Mouse (Mus musculus) hindbrain, embryonic 16.5 days (tissue): ENCODE measurements around the gene Rdh9. TPM values are rescaled to one million over a fixed set of nuclear protein-coding genes. Genes with fewer than 3 reads are reported as not detected.
"Not testable (repeated sequence)": the region's sequence is repeated elsewhere in the genome, so short reads cannot be mapped to it uniquely, and the experiment has no call there.

Experiments used
- ATAC-seq: fragments of 200-750 bp; cut with Nextera tagmentation; 2 replicates; pipeline ENCODE4 v1.8.0; 2017; ENCODE audit warnings: moderate TSS enrichment, moderate library complexity
- H3K27ac ChIP-seq: fragments of 300-500 bp; sonication (generic); 2 replicates; pipeline ENCODE4 v1.5.1; 2014; ENCODE audit warnings: low read depth, mild to moderate bottlenecking, control low read depth, low read length, moderate library complexity
- H3K27me3 ChIP-seq: fragments of 300-500 bp; sonication (generic); replicated peaks from 2 replicates; pipeline ENCODE4 v1.6.1; 2014; ENCODE audit warnings: low read length; ENCODE audit not compliant: control insufficient read depth, insufficient read depth
- H3K36me3 ChIP-seq: fragments of 300-500 bp; sonication (generic); 2 replicates; pipeline ENCODE4 v1.6.1; 2014; ENCODE audit warnings: mild to moderate bottlenecking, low read length, moderate library complexity, mixed read lengths; ENCODE audit not compliant: control insufficient read depth, insufficient read depth
- H3K4me1 ChIP-seq: fragments of 300-500 bp; sonication (generic); 2 replicates; pipeline ENCODE4 v1.6.1; 2014; ENCODE audit warnings: low read depth, low read length; ENCODE audit not compliant: control insufficient read depth, insufficient read depth
- H3K4me2 ChIP-seq: fragments of 300-500 bp; sonication (generic); 2 replicates; pipeline ENCODE4 v1.6.1; 2014; ENCODE audit warnings: mild to moderate bottlenecking, low read length, control low read depth, moderate library complexity
- H3K4me3 ChIP-seq: fragments of 300-500 bp; sonication (generic); 2 replicates; pipeline ENCODE4 v1.5.1; 2014; ENCODE audit warnings: mild to moderate bottlenecking, low read length, control low read depth, moderate library complexity
- H3K9ac ChIP-seq: fragments of 300-500 bp; sonication (generic); 2 replicates; pipeline ENCODE4 v1.6.1; 2014; ENCODE audit warnings: low read depth, mild to moderate bottlenecking, control low read depth, low read length, moderate library complexity
- H3K9me3 ChIP-seq: fragments of 300-500 bp; sonication (generic); 2 replicates; pipeline ENCODE4 v1.6.1; 2014; ENCODE audit warnings: mild to moderate bottlenecking, low read length, moderate library complexity; ENCODE audit not compliant: control insufficient read depth
- WGBS: fragments of 180-500 bp; shearing (Covaris S2); extraction: QIAGEN DNeasy Blood & Tissue Kit; methylation state at CpG from one replicate; pipeline ENCODE4 v1.1.7; 2014; 5-methylcytosine and 5-hydroxymethylcytosine counted together
- polyA plus RNA-seq: library from polyadenylated mRNA; unstranded; fragments of >200 nt; fragmentation: Nextera tagmentation; extraction: Ambion mirVana; gene quantifications from 2 replicates; pipeline ENCODE4 v1.2.1, GENCODE M21; 2015

Gene Rdh9
- polyA plus RNA-seq, 1 experiment from 2014 or later = 0.20 TPM

- Histone ChIP-seq H3K27ac (no peak overlapping the region), H3K4me1 (no peaks in the 10 kb centered on the region), H3K36me3 (no peaks in the 10 kb centered on the region), H3K4me3 (no peak overlapping the region), H3K9me3 (peaks cover 3% of the 10 kb centered on the region), H3K27me3 (no peaks in the 10 kb centered on the region), H3K4me2 (no peak overlapping the region), H3K9ac (no peak overlapping the region)
- no peak for ATAC-seq
- WGBS = 83% methylated on average over 6 of the region's 6 CpGs
These were observed 49.2 kb downstream of the Rdh9 start for GRCm38 (mm10) chr10:127825386-127825785.

GRCm38 (mm10) chr10:127829121-127829520 lies 52.9 kb downstream of the Rdh9 start:
- Histone ChIP-seq H3K27ac (no peak overlapping the region), H3K4me2 (no peak overlapping the region), H3K4me1 (no peaks in the 10 kb centered on the region), H3K9ac (no peak overlapping the region), H3K36me3 (no peaks in the 10 kb centered on the region), H3K4me3 (no peak overlapping the region), H3K9me3 (no peaks in the 10 kb centered on the region), H3K27me3 (no peaks in the 10 kb centered on the region)
- WGBS = 80% methylated on average over 3 of the region's 3 CpGs
- no peak for ATAC-seq

- H3K27me3 ChIP-seq, H3K27ac ChIP-seq, H3K36me3 ChIP-seq, H3K4me2 ChIP-seq, ATAC-seq, H3K4me1 ChIP-seq, H3K9me3 ChIP-seq, H3K4me3 ChIP-seq, H3K9ac ChIP-seq: not testable (repeated sequence)
- 94% methylated on average over 1 of the region's 1 CpGs for WGBS
These were observed 58.0 kb downstream of the Rdh9 start for GRCm38 (mm10) chr10:127834186-127834585.

GRCm38 (mm10) chr10:127835292-127835691 lies 59.1 kb downstream of the Rdh9 start:
- H3K4me3 ChIP-seq = no peak overlapping the region
- WGBS = 82% methylated on average over 5 of the region's 5 CpGs
- ATAC-seq = no peak
- no peak overlapping the region for H3K9ac ChIP-seq
- no peaks in the 10 kb centered on the region for H3K9me3 ChIP-seq
- H3K27ac ChIP-seq = no peak overlapping the region
- H3K27me3 ChIP-seq = no peaks in the 10 kb centered on the region
- H3K4me2 ChIP-seq = no peak overlapping the region
- H3K36me3 ChIP-seq = no peaks in the 10 kb centered on the region
- H3K4me1 ChIP-seq = no peaks in the 10 kb centered on the region

- WGBS = 96% methylated on average over 5 of the region's 5 CpGs
- H3K9ac ChIP-seq, H3K9me3 ChIP-seq, H3K4me3 ChIP-seq, ATAC-seq, H3K27me3 ChIP-seq, H3K27ac ChIP-seq, H3K36me3 ChIP-seq, H3K4me1 ChIP-seq, H3K4me2 ChIP-seq: not testable (repeated sequence)
These were observed 61.6 kb downstream of the Rdh9 start for GRCm38 (mm10) chr10:127837793-127838192.

GRCm38 (mm10) chr10:127838539-127838938 lies 62.4 kb downstream of the Rdh9 start:
- Histone ChIP-seq H3K27ac (no peak overlapping the region), H3K9me3 (no peaks in the 10 kb centered on the region), H3K9ac (no peak overlapping the region), H3K4me2 (no peak overlapping the region), H3K27me3 (no peaks in the 10 kb centered on the region), H3K4me1 (no peaks in the 10 kb centered on the region), H3K36me3 (no peaks in the 10 kb centered on the region), H3K4me3 (no peak overlapping the region)
- 92% methylated on average over 2 of the region's 2 CpGs for WGBS
- no peak for ATAC-seq

- Histone ChIP-seq H3K4me3 (no peak overlapping the region), H3K36me3 (no peaks in the 10 kb centered on the region), H3K4me1 (no peaks in the 10 kb centered on the region), H3K4me2 (no peak overlapping the region), H3K27ac (no peak overlapping the region), H3K27me3 (no peaks in the 10 kb centered on the region), H3K9ac (no peak overlapping the region), H3K9me3 (no peaks in the 10 kb centered on the region)
- WGBS = 78% methylated on average over 2 of the region's 2 CpGs
- no peak for ATAC-seq
These were observed 64.6 kb downstream of the Rdh9 start for GRCm38 (mm10) chr10:127840776-127841175.

Other genes with a start within 250 kb of the Rdh9 start
- 129 and 136 TPM in 2 replicates for gene Nxph4, start 241.8 kb upstream of the Rdh9 start, polyA plus RNA-seq
- gene Lrp1, start 155.2 kb upstream of the Rdh9 start, polyA plus RNA-seq = 109 and 125 TPM in 2 replicates
- 6.0 and 8.0 TPM in 2 replicates for gene Stat6, start 133.4 kb upstream of the Rdh9 start, polyA plus RNA-seq
- 2.9 and 3.9 TPM in 2 replicates for gene Nemp1, start 109.5 kb upstream of the Rdh9 start, polyA plus RNA-seq
- 2.2 and 3.2 TPM in 2 replicates for gene Nab2, start 107.8 kb upstream of the Rdh9 start, polyA plus RNA-seq
- gene Myo1a, start 71.2 kb upstream of the Rdh9 start, polyA plus RNA-seq = 0.52 and 0.73 TPM in 2 replicates
- 0.74 and 2.5 TPM in 2 replicates for gene Tac2, start 51.9 kb upstream of the Rdh9 start, polyA plus RNA-seq
- gene Zbtb39, start 36.8 kb upstream of the Rdh9 start, polyA plus RNA-seq = 2.4 TPM in 2 replicates
- gene Gpr182, start 24.7 kb upstream of the Rdh9 start, polyA plus RNA-seq = 1.9 and 2.0 TPM in 2 replicates
- gene Rdh1, start 16.7 kb upstream of the Rdh9 start, polyA plus RNA-seq = 0.04 TPM in 1 of 2 replicates, not detected in the other
- not detected in 2 replicates for gene Rdh16f1, start 16.6 kb upstream of the Rdh9 start, polyA plus RNA-seq
- gene Rdh16, start 24.8 kb downstream of the Rdh9 start, polyA plus RNA-seq = not detected in 2 replicates
- gene Rdh19, start 73.5 kb downstream of the Rdh9 start, polyA plus RNA-seq = not detected in 2 replicates
- not detected in 2 replicates for gene Rdh16f2, start 90.1 kb downstream of the Rdh9 start, polyA plus RNA-seq
- not detected in 2 replicates for gene Rdh7, start 112.4 kb downstream of the Rdh9 start, polyA plus RNA-seq
- gene Sdr9c7, start 122.1 kb downstream of the Rdh9 start, polyA plus RNA-seq = not detected in 2 replicates
- not detected in 2 replicates for gene Hsd17b6, start 231.2 kb downstream of the Rdh9 start, polyA plus RNA-seq
- gene Prim1, start 238.8 kb downstream of the Rdh9 start, polyA plus RNA-seq = 37.2 and 40.2 TPM in 2 replicates